Comparison of ENCODE assay signal across 26 mouse cellular contexts in the genomic region with DNA sequence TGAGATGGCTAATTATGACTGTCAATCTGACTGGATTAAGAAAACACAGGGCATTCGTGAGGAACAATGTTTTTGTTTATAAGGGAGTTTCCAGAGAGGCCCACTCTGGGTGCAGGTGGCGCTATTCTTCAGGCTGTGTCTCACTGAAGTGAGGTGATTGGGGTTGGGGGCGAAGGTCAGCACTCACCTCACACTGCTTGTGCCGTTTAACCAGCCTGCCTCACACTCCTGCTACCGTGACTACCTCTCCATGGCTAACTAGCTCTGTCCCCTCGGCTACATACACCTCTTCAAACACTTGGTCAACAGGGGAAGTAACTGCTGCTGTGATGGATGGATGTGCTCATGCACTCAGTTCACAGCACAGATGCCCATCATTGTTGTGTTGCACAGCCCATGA. TPM values are rescaled to one million over a fixed set of nuclear protein-coding genes. Genes with fewer than 3 reads are reported as not detected.
DNase-seq lines count a peak whose midpoint lies in the region; ATAC-seq and TF ChIP-seq lines count a peak whose summit lies in the region.
"Had no signal": no experiment of that assay in that cellular context is flagged by ENCODE, and none has a peak within 500 bp of the region (broad histone marks: within the 10 kb centered on the region; RNA-seq: fewer than 3 reads in every experiment).

No protein-coding gene starts in this region.

- no peaks in the 10 kb centered on the region for H3K9me3 ChIP-seq in kidney, postnatal 0 days (replicated peaks; ENCODE audit: low read length)
- H3K9me3 ChIP-seq in megakaryocyte, embryonic 14.5 days: no peaks in the 10 kb centered on the region
- no peaks in the 10 kb centered on the region for H3K9me3 ChIP-seq in intestine, embryonic 16.5 days (ENCODE audit: control insufficient read depth, low read length)
- H3K9me3 ChIP-seq: embryonic facial prominence, embryonic 10.5 days; heart, embryonic 10.5 days; hindbrain, embryonic 12.5 days had no signal

- H3K4me2 ChIP-seq in kidney, postnatal 0 days (ENCODE audit: low read length): no peak overlapping the region
- H3K4me2 ChIP-seq in intestine, embryonic 16.5 days (ENCODE audit: low read depth, low read length): no peak overlapping the region
- H3K4me2 ChIP-seq: hindbrain, embryonic 12.5 days had no signal

- H3K4me1 ChIP-seq in kidney, postnatal 0 days (replicated peaks; ENCODE audit: insufficient read depth, low read length): no peaks in the 10 kb centered on the region
- H3K4me1 ChIP-seq in megakaryocyte, embryonic 14.5 days: peaks cover 59% of the 10 kb centered on the region
- no peaks in the 10 kb centered on the region for H3K4me1 ChIP-seq in intestine, embryonic 16.5 days (ENCODE audit: control insufficient read depth, insufficient read depth, low read length)
- H3K4me1 ChIP-seq: hindbrain, embryonic 12.5 days had no signal

- TF ChIP-seq CTCF in kidney, postnatal 0 days (IDR thresholded peaks at IDR 0.05; ENCODE audit: low read depth): 0 out of 2 replicates have a peak, but pooled peaks have one; percentile 8

- H3K27me3 ChIP-seq in kidney, postnatal 0 days (ENCODE audit: insufficient read depth, low read length): no peaks in the 10 kb centered on the region
- H3K27me3 ChIP-seq in megakaryocyte, embryonic 14.5 days (replicated peaks): peaks cover 39% of the 10 kb centered on the region
- no peaks in the 10 kb centered on the region for H3K27me3 ChIP-seq in intestine, embryonic 16.5 days (replicated peaks; ENCODE audit: control insufficient read depth, insufficient read depth, low read length)
- H3K27me3 ChIP-seq: hindbrain, embryonic 12.5 days had no signal

- 35% methylated on average over 6 of the region's 6 CpGs for WGBS in kidney, postnatal 0 days
- 29% methylated on average over 6 of the region's 6 CpGs for WGBS in intestine, embryonic 16.5 days

- no peak for DNase-seq in kidney, postnatal 0 days (ENCODE audit: low spot score)
- no peak for DNase-seq in kidney, postnatal 14 days
- DNase-seq in A20 (ENCODE audit: low read depth, low spot score): peak; percentile 18
- no peak for DNase-seq in embryo, embryonic 11 days
- DNase-seq: adrenal gland, postnatal 25 days; cerebellum, adult 18-20 months; cerebellum, adult 9-11 months; cerebellum, postnatal 36 days; gastrocnemius, postnatal 36 days; heart, adult 18-20 months; heart, postnatal 10 days; heart, postnatal 4 days had no signal

- H3K36me3 ChIP-seq in kidney, postnatal 0 days (ENCODE audit: insufficient read depth, low read length): no peaks in the 10 kb centered on the region
- H3K36me3 ChIP-seq in megakaryocyte, embryonic 14.5 days (replicated peaks; ENCODE audit: low read length): no peaks in the 10 kb centered on the region
- no peaks in the 10 kb centered on the region for H3K36me3 ChIP-seq in intestine, embryonic 16.5 days (ENCODE audit: control insufficient read depth, insufficient read depth, low read length)
- H3K36me3 ChIP-seq: embryonic facial prominence, embryonic 10.5 days; heart, embryonic 10.5 days; hindbrain, embryonic 12.5 days had no signal

- H3K27ac ChIP-seq in kidney, postnatal 0 days: no peak overlapping the region
- H3K27ac ChIP-seq in intestine, embryonic 16.5 days (ENCODE audit: low read length): no peak overlapping the region
- H3K27ac ChIP-seq: embryonic facial prominence, embryonic 10.5 days; heart, embryonic 10.5 days; hindbrain, embryonic 12.5 days had no signal

- ATAC-seq in kidney, postnatal 0 days (replicated peaks; ENCODE audit: low FRiP score, low read depth): no peak
- no peak for ATAC-seq in megakaryocyte, adult 5-6 weeks (ENCODE audit: poor library complexity, severe bottlenecking)
- peak; percentile 72 for ATAC-seq in intestine, embryonic 16.5 days
- ATAC-seq: activated CD4-positive, CD25-positive, alpha-beta regulatory T cell, adult 4 months; forebrain, embryonic 14.5 days; Patski had no signal

- H3K4me3 ChIP-seq in kidney, postnatal 0 days (replicated peaks; ENCODE audit: low read depth, low read length): no peak overlapping the region
- peak overlapping the region; percentile 5 for H3K4me3 ChIP-seq in megakaryocyte, embryonic 14.5 days (replicated peaks)
- H3K4me3 ChIP-seq in intestine, embryonic 16.5 days (ENCODE audit: low read length): no peak overlapping the region
- H3K4me3 ChIP-seq: embryonic facial prominence, embryonic 10.5 days; heart, embryonic 10.5 days; hindbrain, embryonic 12.5 days had no signal

- H3K9ac ChIP-seq in kidney, postnatal 0 days (ENCODE audit: low read depth, low read length): no peak overlapping the region
- H3K9ac ChIP-seq in intestine, embryonic 16.5 days (ENCODE audit: low read depth, low read length): no peak overlapping the region
- H3K9ac ChIP-seq: hindbrain, embryonic 12.5 days had no signal

RNA-seq across cellular contexts. Expression of gene Defb19, which starts 8.9 kb away (rescaled TPM):
- 120 and 136 TPM in 2 replicates for polyA plus RNA-seq in kidney, postnatal 0 days (2015; fragmentation: Nextera tagmentation; extraction: Ambion mirVana)
- polyA plus RNA-seq in megakaryocyte, embryonic 14.5 days (2012; ENCODE audit: insufficient read depth, low replicate concordance): not detected in 2 replicates
- total RNA-seq in megakaryocyte, adult 5-6 weeks (2015): not detected in 2 replicates
- total RNA-seq in megakaryocyte, adult 5-6 weeks (2017): not detected in 2 replicates
- polyA plus RNA-seq in intestine, embryonic 16.5 days (2015; fragmentation: Nextera tagmentation; extraction: Ambion mirVana): not detected in 2 replicates
- total RNA-seq: CH12.LX; gastrocnemius, adult 8-10 months; gastrocnemius, postnatal 36 days; heart, adult 18-20 months; heart, postnatal 10 days; heart, postnatal 4 days had no signal
- polyA plus RNA-seq: activated CD4-positive, CD25-positive, alpha-beta regulatory T cell, adult 4 months; embryonic facial prominence, embryonic 10.5 days; embryonic facial prominence, embryonic 14.5 days; forebrain, embryonic 14.5 days; hindbrain, embryonic 12.5 days; Patski had no signal

RNA-seq across cellular contexts. Expression of gene Defb45, which starts 10.2 kb away (rescaled TPM):
- polyA plus RNA-seq in kidney, postnatal 0 days (2015; fragmentation: Nextera tagmentation; extraction: Ambion mirVana): not detected in 2 replicates
- polyA plus RNA-seq in megakaryocyte, embryonic 14.5 days (2012; ENCODE audit: insufficient read depth, low replicate concordance): not detected in 2 replicates
- total RNA-seq in megakaryocyte, adult 5-6 weeks (2015): not detected in 2 replicates
- not detected in 2 replicates for total RNA-seq in megakaryocyte, adult 5-6 weeks (2017)
- polyA plus RNA-seq in intestine, embryonic 16.5 days (2015; fragmentation: Nextera tagmentation; extraction: Ambion mirVana): not detected in 2 replicates
- total RNA-seq: adrenal gland, adult 18-20 months; adrenal gland, postnatal 25 days; CH12.LX; gastrocnemius, postnatal 36 days; heart, adult 18-20 months; heart, postnatal 10 days; heart, postnatal 4 days had no signal
- polyA plus RNA-seq: activated CD4-positive, CD25-positive, alpha-beta regulatory T cell, adult 4 months; embryonic facial prominence, embryonic 10.5 days; embryonic facial prominence, embryonic 14.5 days; forebrain, embryonic 14.5 days; heart, embryonic 10.5 days; heart, embryonic 14.5 days; hindbrain, embryonic 12.5 days; Patski had no signal

RNA-seq across cellular contexts. Expression of gene Defb36, which starts 15.1 kb away (rescaled TPM):
- polyA plus RNA-seq in kidney, postnatal 0 days (2015; fragmentation: Nextera tagmentation; extraction: Ambion mirVana): 2.1 and 3.6 TPM in 2 replicates
- not detected in 2 replicates for polyA plus RNA-seq in megakaryocyte, embryonic 14.5 days (2012; ENCODE audit: insufficient read depth, low replicate concordance)
- not detected in 2 replicates for total RNA-seq in megakaryocyte, adult 5-6 weeks (2015)
- not detected in 2 replicates for total RNA-seq in megakaryocyte, adult 5-6 weeks (2017)
- not detected in 2 replicates for polyA plus RNA-seq in intestine, embryonic 16.5 days (2015; fragmentation: Nextera tagmentation; extraction: Ambion mirVana)
- total RNA-seq: adrenal gland, adult 18-20 months; CH12.LX; gastrocnemius, adult 8-10 months; gastrocnemius, postnatal 36 days; heart, adult 18-20 months; heart, postnatal 10 days; heart, postnatal 4 days had no signal
- polyA plus RNA-seq: activated CD4-positive, CD25-positive, alpha-beta regulatory T cell, adult 4 months; embryonic facial prominence, embryonic 10.5 days; embryonic facial prominence, embryonic 14.5 days; forebrain, embryonic 14.5 days; heart, embryonic 10.5 days; heart, embryonic 14.5 days; hindbrain, embryonic 12.5 days; Patski had no signal

RNA-seq across cellular contexts. Expression of gene Defb21, which starts 16.5 kb away (rescaled TPM):
- not detected in 2 replicates for polyA plus RNA-seq in kidney, postnatal 0 days (2015; fragmentation: Nextera tagmentation; extraction: Ambion mirVana)
- polyA plus RNA-seq in megakaryocyte, embryonic 14.5 days (2012; ENCODE audit: insufficient read depth, low replicate concordance): not detected in 2 replicates
- total RNA-seq in megakaryocyte, adult 5-6 weeks (2015): not detected in 2 replicates
- not detected in 2 replicates for total RNA-seq in megakaryocyte, adult 5-6 weeks (2017)
- polyA plus RNA-seq in intestine, embryonic 16.5 days (2015; fragmentation: Nextera tagmentation; extraction: Ambion mirVana): not detected in 2 replicates
- total RNA-seq: adrenal gland, adult 18-20 months; adrenal gland, postnatal 25 days; CH12.LX; gastrocnemius, adult 8-10 months; gastrocnemius, postnatal 36 days; heart, adult 18-20 months; heart, postnatal 10 days; heart, postnatal 4 days had no signal
- polyA plus RNA-seq: activated CD4-positive, CD25-positive, alpha-beta regulatory T cell, adult 4 months; embryonic facial prominence, embryonic 10.5 days; embryonic facial prominence, embryonic 14.5 days; forebrain, embryonic 14.5 days; heart, embryonic 10.5 days; heart, embryonic 14.5 days; hindbrain, embryonic 12.5 days; Patski had no signal

RNA-seq across cellular contexts. Expression of gene Gm17416, which starts 19.9 kb away (rescaled TPM):
- 4.4 and 6.1 TPM in 2 replicates for polyA plus RNA-seq in kidney, postnatal 0 days (2015; fragmentation: Nextera tagmentation; extraction: Ambion mirVana)
- not detected in 2 replicates for polyA plus RNA-seq in megakaryocyte, embryonic 14.5 days (2012; ENCODE audit: insufficient read depth, low replicate concordance)
- not detected in 2 replicates for total RNA-seq in megakaryocyte, adult 5-6 weeks (2015)
- not detected in 2 replicates for total RNA-seq in megakaryocyte, adult 5-6 weeks (2017)
- polyA plus RNA-seq in intestine, embryonic 16.5 days (2015; fragmentation: Nextera tagmentation; extraction: Ambion mirVana): not detected in 2 replicates
- total RNA-seq: adrenal gland, adult 18-20 months; adrenal gland, postnatal 25 days; CH12.LX; gastrocnemius, adult 8-10 months; gastrocnemius, postnatal 36 days; heart, adult 18-20 months; heart, postnatal 10 days; heart, postnatal 4 days had no signal
- polyA plus RNA-seq: activated CD4-positive, CD25-positive, alpha-beta regulatory T cell, adult 4 months; embryonic facial prominence, embryonic 10.5 days; embryonic facial prominence, embryonic 14.5 days; forebrain, embryonic 14.5 days; heart, embryonic 10.5 days; heart, embryonic 14.5 days; hindbrain, embryonic 12.5 days had no signal

Comparison
In these comparisons a context has a peak if more than half of its experiments do, and no peak if none do; other contexts are left out.
1. RNA of gene Defb19, which starts 8.9 kb away (polyA plus RNA-seq): 120 to 136 TPM in kidney, postnatal 0 days; not detected in intestine, embryonic 16.5 days and not detected in megakaryocyte, embryonic 14.5 days; every median in the first group is over 10 times any median in the second.